Mouse (Mus musculus) MEL-GATA-1-ER (cell line): ENCODE results near the gene Grin2b.

ENCODE experiments used
- DNase-seq: peaks from one replicate; pipeline ENCODE4 v3.0.0-alpha.2; 2012; ENCODE audit warnings: low read depth; ENCODE audit errors: extremely low read depth

The Grin2b gene

GRCm38 (mm10) chr6:136100241-136100640, 73.1 kb downstream of the Grin2b start:
- no peak for DNase-seq

DNA sequence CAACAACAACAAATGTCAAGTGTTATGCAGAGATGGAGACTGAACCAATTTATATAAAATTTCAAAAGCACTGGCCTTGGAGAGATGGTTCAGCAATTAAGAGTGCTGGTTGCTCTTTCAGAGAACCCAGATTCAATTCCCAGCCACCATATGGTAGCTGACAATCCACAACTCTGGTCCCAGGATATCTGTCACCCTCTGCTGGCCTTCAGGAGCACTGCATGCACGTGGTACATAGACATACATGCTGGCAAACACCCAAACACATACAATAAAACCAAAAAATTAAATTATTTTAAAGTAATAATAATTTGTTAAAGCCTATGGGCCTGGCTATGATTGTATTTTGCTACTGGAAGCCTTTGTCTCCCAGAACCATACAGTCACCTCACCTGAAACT, 77.0 kb downstream of the Grin2b start:
- no peak for DNase-seq

DNA sequence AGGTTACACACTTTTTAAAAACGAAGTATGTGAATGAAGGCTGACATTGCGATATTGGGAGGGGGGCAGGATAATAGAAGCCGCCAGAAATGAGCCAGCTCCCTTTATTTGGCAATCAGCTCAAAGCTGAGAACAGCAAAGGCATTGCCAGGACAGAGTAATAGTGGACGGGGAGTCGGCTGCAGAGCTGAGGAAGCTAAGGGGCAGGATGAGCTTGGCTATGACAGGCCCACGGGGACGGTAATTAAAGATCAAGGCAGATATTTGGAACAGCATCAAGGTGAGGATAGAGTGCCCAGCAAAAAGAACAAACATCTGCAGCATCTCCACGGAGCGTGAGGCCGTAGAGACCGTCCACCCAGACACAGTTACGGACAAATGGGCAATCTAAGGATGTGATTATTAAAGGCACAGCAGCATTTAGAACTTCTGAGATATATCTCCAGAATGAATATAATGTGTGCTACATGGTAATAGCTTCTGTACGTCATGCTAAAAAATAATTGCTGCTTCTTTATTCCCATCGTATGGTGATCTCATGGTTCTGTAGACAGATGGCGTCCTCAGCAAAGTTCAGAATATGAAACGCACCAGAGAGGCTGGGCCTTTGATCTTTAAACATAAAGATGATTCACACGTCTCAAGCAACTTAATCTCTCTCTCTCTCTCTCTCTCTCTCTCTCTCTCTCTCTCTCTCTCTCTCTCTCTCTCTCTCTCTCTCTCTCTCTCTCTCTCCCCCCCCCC, 93.1 kb downstream of the Grin2b start:
- DNase-seq: no peak

- DNase-seq: no peak
Observed at GRCm38 (mm10) chr6:136072326-136073054, 100.8 kb downstream of the Grin2b start.

DNA sequence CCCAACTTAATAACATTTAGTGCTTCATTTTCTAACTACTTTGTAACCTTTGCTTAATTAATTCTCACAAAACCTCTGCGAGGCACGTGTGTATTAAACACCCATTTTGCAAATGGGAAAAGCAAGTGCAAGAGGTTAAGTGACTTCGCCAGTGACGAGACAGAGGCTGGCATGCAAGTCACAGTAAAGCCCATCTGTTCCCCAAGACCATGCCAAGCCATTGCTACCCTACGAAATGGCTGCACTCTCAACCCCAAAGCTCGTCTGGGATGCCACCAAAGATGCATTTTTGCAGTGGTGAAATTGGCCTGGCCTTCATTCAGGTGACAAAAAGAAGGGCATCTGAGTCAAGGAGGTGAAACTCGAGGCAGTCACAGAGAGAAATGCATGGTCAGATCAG, 103.2 kb downstream of the Grin2b start:
- DNase-seq: no peak

GRCm38 (mm10) chr6:136053346-136053745, 120.0 kb downstream of the Grin2b start:
- no peak for DNase-seq

DNA sequence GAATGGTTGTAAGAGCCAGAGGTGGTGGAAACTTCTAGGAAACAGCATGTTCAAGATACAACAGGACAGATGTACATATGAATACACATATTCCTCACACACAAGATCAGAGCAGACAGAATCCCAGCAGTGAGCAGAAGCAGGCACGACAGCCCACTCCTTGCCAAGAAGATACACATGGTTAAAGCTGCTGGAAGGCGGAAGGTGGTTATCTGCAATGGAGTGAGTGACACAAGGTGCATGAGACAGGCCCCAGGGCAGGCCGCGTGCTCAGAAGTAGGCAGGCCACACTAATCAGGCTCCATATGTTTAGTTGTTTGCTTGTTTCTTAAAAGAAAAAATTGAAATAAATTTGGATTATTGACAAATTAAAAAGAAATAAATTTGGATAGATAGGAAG, 123.0 kb downstream of the Grin2b start:
- DNase-seq: no peak

GRCm38 (mm10) chr6:136048084-136048483, 125.2 kb downstream of the Grin2b start:
- no peak for DNase-seq

DNA sequence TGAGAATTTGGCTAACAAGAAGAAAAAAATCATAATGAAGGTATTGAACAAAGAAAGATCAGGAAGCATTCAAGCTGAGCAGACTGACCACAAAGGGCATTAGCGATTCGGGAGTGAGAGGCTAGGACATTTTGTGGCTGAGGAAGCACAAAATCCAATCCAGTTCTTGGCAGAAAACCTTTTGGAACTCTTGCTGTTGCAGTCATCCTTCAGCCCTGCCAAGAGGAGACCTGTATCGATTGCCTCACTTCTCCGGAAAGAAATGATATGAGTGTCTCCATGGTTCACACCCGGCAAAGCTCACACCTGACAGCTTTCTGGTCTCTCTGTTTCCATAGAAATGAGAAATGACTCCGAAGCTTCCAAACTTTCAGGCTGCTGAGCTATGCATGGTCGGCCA, 127.2 kb downstream of the Grin2b start:
- DNase-seq: no peak

- DNase-seq: no peak
Observed at GRCm38 (mm10) chr6:136044461-136044860, 128.8 kb downstream of the Grin2b start.

- no peak for DNase-seq
Observed at GRCm38 (mm10) chr6:136042375-136042774, 130.9 kb downstream of the Grin2b start.

GRCm38 (mm10) chr6:136041821-136042220, 131.5 kb downstream of the Grin2b start:
- DNase-seq: no peak

DNA sequence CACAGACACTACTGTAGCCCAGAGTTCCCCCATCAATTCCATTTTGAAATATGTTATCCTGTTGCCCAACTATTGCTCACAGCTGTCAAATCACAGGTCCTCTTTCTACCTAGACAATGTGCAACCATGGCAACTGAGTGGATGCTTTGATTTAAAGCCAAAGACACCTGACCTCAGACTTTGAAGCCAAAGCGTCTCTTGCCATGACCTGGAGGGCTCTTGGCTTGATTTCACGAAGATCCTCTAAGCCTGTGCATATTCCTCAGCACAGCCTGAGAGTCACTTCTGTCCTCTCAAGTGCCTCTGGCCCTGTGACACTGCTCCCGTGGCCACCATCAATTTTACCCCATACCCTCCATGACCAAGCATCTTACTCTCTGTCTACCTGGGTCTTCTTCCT, 132.4 kb downstream of the Grin2b start:
- no peak for DNase-seq

DNA sequence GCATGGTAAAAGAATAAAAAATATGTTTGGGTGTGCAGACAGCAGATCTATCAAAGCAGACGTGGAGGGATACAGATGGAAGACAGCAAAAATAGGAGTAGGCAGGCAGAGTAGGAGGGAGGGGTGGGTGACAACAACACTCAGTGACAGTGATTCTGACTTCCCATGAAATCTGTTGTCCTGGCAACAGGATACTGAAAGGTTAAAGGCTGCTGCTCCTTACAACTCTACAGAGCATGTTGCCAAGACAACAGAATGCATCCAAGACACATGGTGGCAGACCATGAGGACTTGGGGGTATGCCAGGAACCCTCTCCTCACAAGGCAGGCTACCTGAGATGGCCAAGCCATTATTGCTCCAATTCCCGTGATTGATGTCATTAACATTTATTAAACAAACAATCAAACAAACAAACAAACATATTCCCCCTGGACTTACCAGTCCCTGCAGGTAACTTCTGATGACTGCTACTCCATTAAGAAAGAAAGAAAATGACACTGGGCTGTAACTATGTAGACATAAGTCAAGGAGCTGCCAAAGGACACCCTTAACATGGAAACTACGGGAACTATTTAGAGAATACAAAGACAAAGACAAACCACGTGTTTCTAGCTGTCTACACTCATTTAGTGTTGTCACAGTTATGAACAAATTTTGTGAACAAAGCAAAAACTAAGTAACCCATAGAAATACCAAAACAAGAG, 143.9 kb downstream of the Grin2b start:
- DNase-seq: no peak

DNA sequence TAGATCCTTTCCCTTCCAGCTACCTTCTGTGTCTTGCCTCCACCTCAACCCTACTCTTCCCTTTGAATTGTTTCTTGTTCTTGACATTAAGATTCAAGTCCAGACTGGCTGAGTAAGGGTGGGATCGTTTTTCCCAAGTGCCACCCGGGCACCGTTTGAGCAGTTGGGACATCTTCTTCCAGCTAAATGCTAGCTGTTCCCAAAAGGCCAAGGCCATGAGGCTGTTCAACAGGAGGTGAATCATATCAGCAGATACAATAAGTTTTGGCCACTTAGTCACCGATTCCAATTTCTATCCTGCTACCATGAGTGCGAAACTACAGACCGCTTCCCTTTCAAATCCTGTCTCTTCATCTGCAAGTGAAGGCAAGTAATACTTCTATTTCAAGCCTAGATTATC, 146.4 kb downstream of the Grin2b start:
- DNase-seq: no peak

DNA sequence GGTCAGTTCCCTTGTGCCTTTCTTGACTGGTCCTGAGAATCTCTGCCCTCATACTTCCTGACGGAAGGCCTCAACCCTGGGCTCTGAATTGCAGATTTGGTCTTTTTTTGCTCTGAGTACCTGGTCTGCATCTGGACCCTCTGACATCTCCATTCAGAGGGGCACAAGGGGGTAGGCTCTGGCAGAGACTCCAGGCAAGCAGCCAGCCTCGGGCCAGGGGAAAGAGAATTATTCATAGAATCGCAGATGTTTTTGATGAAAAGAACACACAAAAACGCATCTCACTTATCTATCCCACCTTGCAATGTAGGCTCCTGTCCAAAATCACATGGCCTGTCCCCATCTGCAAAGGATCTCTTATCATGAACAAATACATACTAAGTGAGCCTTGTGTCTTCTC, 147.5 kb downstream of the Grin2b start:
- no peak for DNase-seq

DNA sequence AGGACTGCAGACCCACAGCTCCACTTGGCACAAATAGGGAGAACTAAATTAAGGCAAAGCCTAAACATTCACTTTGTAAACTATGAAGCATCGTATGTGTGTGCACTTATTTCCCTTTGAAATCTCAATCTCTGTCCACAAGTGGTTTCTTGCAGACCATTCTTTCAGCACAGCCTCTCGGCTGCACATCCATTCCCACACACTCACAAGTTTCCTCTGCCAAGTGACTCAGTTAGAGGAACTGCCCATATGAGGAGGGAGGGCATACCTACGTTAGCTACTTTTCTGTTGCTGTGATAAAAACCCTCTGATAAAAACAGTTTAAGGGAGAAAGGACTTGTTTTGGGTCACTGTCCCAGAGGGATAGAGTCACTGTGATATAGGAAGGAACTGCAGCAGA, 152.9 kb downstream of the Grin2b start:
- no peak for DNase-seq

DNA sequence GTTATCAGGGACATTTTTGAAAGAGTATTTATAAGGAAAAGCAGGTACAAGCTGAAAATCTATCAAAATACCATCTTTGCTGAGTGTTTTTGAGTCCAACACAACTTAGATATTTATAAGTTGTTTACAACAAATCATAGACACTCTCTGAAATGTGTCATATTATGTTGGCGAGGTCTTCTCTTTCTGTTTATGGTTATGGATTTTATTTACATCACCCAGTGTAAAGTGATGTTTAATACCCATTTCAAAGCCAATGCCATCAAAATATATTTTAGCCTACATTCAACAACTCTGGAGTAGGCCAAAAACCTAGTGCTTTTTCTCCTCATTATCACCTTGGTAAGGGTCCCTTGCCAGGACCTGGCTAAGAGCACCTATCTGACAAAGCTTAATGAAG, 154.3 kb downstream of the Grin2b start:
- DNase-seq: no peak

- DNase-seq: no peak
Observed at GRCm38 (mm10) chr6:136013556-136014380, 159.5 kb downstream of the Grin2b start.

- DNase-seq: no peak
Observed at GRCm38 (mm10) chr6:136011533-136011932, 161.8 kb downstream of the Grin2b start.

DNA sequence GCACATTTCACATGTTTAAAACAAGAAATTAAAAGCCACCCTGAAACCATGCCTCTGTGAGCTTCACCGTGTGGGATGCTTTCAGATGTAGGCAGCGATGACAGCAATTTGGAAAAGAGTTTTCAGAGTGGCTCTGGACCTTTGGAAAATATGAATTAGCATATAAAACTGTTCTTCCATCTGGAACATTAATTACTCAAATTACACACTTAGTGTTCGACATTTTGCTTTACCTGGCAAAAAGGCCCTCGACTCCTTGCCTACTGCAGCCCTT, 162.3 kb downstream of the Grin2b start:
- no peak for DNase-seq
